Mouse (Mus musculus) hindbrain, postnatal 0 days (tissue): Measurements from ENCODE around the gene Apol6. TPM values are rescaled to one million over a fixed set of nuclear protein-coding genes. Genes with fewer than 3 reads are reported as not detected.
A peak's percentile ranks its signal among the peaks of the same experiment; 100 is the strongest.

Experiments used
- ATAC-seq: fragments of 200-750 bp; cut with Nextera tagmentation; 2 replicates; pipeline ENCODE4 v1.8.0; 2017; ENCODE audit warnings: mild to moderate bottlenecking, moderate TSS enrichment, moderate library complexity
- DNase-seq: peaks from one replicate; pipeline ENCODE4 v3.0.0-alpha.2; 2015; ENCODE audit warnings: low spot score
- H3K27ac ChIP-seq: fragments of 300-500 bp; sonication (generic); 2 replicates; pipeline ENCODE4 v1.5.1; 2014; ENCODE audit warnings: mild to moderate bottlenecking
- H3K27me3 ChIP-seq: fragments of 300-500 bp; sonication (generic); 2 replicates; pipeline ENCODE4 v1.6.1; 2014; ENCODE audit warnings: low read length, mixed read lengths; ENCODE audit not compliant: insufficient read depth
- H3K36me3 ChIP-seq: fragments of 300-500 bp; sonication (generic); 2 replicates; pipeline ENCODE4 v1.6.1; 2014; ENCODE audit warnings: low read length, mixed read lengths; ENCODE audit not compliant: insufficient read depth
- H3K4me1 ChIP-seq: fragments of 300-500 bp; sonication (generic); 2 replicates; pipeline ENCODE4 v1.6.1; 2014; ENCODE audit warnings: antibody characterized with exemption, low read length, mixed read lengths; ENCODE audit not compliant: insufficient read depth
- H3K4me2 ChIP-seq: fragments of 300-500 bp; sonication (generic); 2 replicates; pipeline ENCODE4 v1.6.1; 2014; ENCODE audit warnings: low read depth, mild to moderate bottlenecking, low read length, moderate library complexity, mixed read lengths
- H3K4me3 ChIP-seq: fragments of 300-500 bp; sonication (generic); 2 replicates; pipeline ENCODE4 v1.5.1; 2014; ENCODE audit warnings: low read length
- H3K9ac ChIP-seq: fragments of 300-500 bp; sonication (generic); replicated peaks from 2 replicates; pipeline ENCODE4 v1.6.1; 2014; ENCODE audit warnings: mild to moderate bottlenecking, low read length, moderate library complexity, mixed read lengths
- H3K9me3 ChIP-seq: fragments of 300-500 bp; sonication (generic); 2 replicates; pipeline ENCODE4 v1.6.1; 2016; ENCODE audit warnings: low read length, mixed read lengths
- CTCF ChIP-seq: IDR thresholded peaks from 2 replicates; pipeline ENCODE4 v1.5.1; 2016; ENCODE audit warnings: antibody characterized with exemption, control low read depth, low read depth
- WGBS: fragments of 180-500 bp; shearing (Covaris S2); extraction: QIAGEN DNeasy Blood & Tissue Kit; methylation state at CpG from one replicate; pipeline ENCODE4 v1.1.7; 2014; 5-methylcytosine and 5-hydroxymethylcytosine counted together
- polyA plus RNA-seq: library from polyadenylated mRNA; unstranded; fragments of >200 nt; fragmentation: Nextera tagmentation; extraction: Ambion mirVana; gene quantifications from 2 replicates; pipeline ENCODE4 v1.2.1, GENCODE M21; 2015
- total RNA-seq: library from RNA; depleted of rRNA; stranded (reverse); fragments of >200 nt; gene quantifications from 2 replicates; pipeline ENCODE4 v1.2.3, GENCODE M21; 2014

Apol6 gene
- total and polyA plus RNA-seq, 2 experiments from 2014 or later, result 1.1 TPM; not detected in 1

DNA sequence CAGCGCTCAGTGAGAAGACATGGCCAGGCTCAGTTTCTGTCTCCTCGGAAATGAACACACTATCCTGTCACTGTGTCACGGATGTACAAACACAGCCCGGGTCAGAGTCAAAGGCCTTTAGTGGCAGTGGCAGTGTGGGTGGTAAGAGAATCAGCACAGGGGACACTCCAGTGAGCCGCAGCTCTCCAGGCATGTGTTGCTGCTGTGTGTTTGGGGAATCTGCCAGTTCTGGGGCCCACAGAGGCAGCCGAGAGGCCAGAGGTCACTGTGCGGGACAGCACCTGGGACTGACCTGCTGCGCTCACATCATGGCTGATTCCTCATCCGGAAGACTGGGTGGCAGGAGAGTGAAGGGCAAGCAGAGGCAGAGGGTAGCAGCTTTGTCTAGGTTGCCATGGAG lies 33.4 kb downstream of the Apol6 start:
- no peak for TF ChIP-seq CTCF
- DNase-seq (no peak), ATAC-seq (no peak)
- H3K27ac ChIP-seq, result no peak overlapping the region
- no peaks in the 10 kb centered on the region for H3K4me1 ChIP-seq
- peaks cover 16% of the 10 kb centered on the region for H3K36me3 ChIP-seq
- no peak overlapping the region for H3K4me2 ChIP-seq
- no peak overlapping the region for H3K9ac ChIP-seq
- no peak overlapping the region for H3K4me3 ChIP-seq
- 89% methylated on average over 9 of the region's 9 CpGs for WGBS
- no peaks in the 10 kb centered on the region for H3K9me3 ChIP-seq
- H3K27me3 ChIP-seq, result no peaks in the 10 kb centered on the region

DNA sequence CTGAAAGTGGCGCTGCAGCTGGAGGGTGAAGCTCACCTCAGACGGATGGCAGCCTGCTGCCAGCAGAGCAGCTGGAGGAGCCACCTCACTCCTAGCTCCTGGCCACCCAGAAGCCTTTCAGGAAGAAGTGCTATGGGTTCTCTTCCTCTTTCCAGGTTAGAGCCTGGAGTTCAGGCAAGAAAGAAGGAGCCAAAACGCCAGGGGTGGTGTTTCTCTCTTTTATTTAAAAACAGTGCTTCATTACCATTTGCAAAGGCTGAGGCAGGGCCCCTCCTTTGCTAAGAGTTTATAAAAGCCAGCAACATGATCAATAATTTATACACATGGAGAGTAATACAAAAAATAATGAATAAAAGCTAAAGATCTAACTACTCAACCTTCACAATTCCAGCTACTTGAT lies 34.3 kb downstream of the Apol6 start:
- no peaks in the 10 kb centered on the region for H3K9me3 ChIP-seq
- H3K36me3 ChIP-seq, result peaks cover 23% of the 10 kb centered on the region
- H3K9ac ChIP-seq, result no peak overlapping the region
- H3K27ac ChIP-seq, result no peak overlapping the region
- no peak for TF ChIP-seq CTCF
- H3K4me2 ChIP-seq, result no peak overlapping the region
- no peak overlapping the region for H3K4me3 ChIP-seq
- no peaks in the 10 kb centered on the region for H3K4me1 ChIP-seq
- no peak for DNase-seq
- 37% methylated on average over 3 of the region's 3 CpGs for WGBS
- no peaks in the 10 kb centered on the region for H3K27me3 ChIP-seq
- no peak for ATAC-seq

DNA sequence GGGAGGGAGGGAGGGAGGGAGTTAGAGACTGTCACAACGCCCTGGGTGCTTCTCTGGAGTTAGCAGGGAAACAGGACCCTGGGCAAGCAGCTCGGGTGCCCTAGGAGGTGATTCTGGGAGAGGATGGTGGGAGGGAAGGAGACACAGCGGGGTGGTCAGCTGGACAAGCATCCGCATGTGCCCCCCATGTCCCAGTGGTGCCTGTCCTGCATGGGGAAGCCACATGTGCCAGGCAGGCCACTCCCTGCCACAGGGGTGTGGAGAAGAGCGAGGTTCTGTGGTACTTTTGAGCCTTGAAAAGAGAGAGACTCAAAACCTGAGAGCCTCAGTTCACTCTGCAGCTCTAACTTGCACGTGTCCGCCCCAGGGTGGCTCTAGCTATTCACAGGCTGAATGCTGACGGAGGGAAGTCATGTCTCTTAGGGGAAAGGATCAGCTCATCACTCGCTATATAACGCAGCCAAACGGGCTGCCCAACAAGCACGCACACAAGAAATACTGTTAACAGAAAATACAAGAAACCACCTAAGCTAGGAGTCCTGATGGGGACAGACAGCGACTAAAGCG lies 34.8 kb downstream of the Apol6 start:
- no peak overlapping the region for H3K4me3 ChIP-seq
- ATAC-seq (no peak), DNase-seq (no peak)
- no peak for TF ChIP-seq CTCF
- no peaks in the 10 kb centered on the region for H3K4me1 ChIP-seq
- H3K9ac ChIP-seq, result no peak overlapping the region
- H3K27ac ChIP-seq, result peak overlapping the region; percentile 32; the same call in 1 of the 2 replicates
- no peaks in the 10 kb centered on the region for H3K27me3 ChIP-seq
- peaks cover 27% of the 10 kb centered on the region for H3K36me3 ChIP-seq
- H3K4me2 ChIP-seq, result no peak overlapping the region
- no peaks in the 10 kb centered on the region for H3K9me3 ChIP-seq
- WGBS, result 49% methylated on average over 14 of the region's 14 CpGs

DNA sequence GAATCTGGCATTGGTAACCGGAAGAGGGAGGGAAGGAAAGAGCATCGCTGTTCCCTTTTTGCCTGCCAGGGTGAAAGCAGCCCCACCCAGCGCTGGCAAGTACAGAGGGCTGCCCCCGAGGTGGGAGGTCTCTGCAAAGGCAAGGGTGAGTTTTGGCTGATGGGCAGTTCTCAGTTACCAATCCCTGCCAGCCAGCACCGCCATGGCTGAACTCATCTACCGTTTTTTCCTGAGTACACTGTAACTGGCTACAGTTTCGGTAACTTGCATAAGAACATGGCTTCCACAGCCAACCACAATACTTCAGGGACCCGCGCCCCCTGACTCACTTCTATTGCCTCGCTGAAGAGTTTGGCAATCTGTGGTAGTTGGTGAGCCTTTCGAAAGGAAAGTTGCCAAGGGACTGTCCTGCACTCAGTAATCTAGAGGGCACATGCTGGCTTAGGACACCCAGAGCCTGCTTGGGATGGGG lies 35.4 kb downstream of the Apol6 start:
- TF ChIP-seq CTCF, result no peak
- ATAC-seq, result peak; percentile 67
- H3K27me3 ChIP-seq, result no peaks in the 10 kb centered on the region
- H3K36me3 ChIP-seq, result peaks cover 33% of the 10 kb centered on the region
- 59% methylated on average over 11 of the region's 11 CpGs for WGBS
- no peak overlapping the region for H3K4me3 ChIP-seq
- peak overlapping the region; percentile 32; the same call in 1 of the 2 replicates for H3K27ac ChIP-seq
- H3K4me2 ChIP-seq, result no peak overlapping the region
- no peaks in the 10 kb centered on the region for H3K9me3 ChIP-seq
- peak; percentile 46 for DNase-seq
- H3K9ac ChIP-seq, result no peak overlapping the region
- H3K4me1 ChIP-seq, result no peaks in the 10 kb centered on the region

DNA sequence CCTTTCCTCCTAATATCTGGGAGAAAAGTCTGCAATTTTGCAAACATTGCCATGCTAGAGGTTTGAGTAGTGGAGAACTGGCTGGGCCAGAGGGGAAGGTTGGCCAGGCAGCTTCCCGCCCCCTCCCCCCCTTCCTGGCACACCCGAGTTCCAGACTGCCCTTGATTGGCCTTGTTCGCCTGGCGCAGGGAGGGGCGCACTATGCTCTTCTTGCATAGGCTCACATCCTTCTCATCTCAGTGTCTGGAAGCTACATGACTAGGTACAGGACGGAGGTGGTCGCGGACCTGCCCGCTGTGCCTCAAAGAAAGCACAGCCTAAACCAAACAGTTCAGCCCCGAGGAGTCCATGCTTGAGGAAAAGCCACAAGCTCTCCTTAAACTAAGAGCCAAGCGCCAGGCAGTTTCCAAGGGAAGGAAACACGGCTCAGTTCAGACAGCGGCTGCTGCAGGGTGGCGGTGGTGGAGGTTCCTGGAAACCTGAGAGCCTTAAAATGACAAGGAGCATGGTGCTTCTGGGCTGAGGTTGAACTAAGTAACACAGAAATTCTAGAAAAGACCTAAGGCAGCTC lies 36.2 kb downstream of the Apol6 start:
- Histone ChIP-seq H3K36me3 (peaks cover 39% of the 10 kb centered on the region), H3K4me2 (no peak overlapping the region), H3K9me3 (no peaks in the 10 kb centered on the region), H3K27me3 (no peaks in the 10 kb centered on the region), H3K4me3 (no peak overlapping the region), H3K9ac (no peak overlapping the region), H3K4me1 (no peaks in the 10 kb centered on the region), H3K27ac (peak overlapping the region; percentile 32; the same call in 1 of the 2 replicates)
- WGBS, result 71% methylated on average over 14 of the region's 14 CpGs
- DNase-seq (no peak), ATAC-seq (no peak)
- no peak for TF ChIP-seq CTCF

DNA sequence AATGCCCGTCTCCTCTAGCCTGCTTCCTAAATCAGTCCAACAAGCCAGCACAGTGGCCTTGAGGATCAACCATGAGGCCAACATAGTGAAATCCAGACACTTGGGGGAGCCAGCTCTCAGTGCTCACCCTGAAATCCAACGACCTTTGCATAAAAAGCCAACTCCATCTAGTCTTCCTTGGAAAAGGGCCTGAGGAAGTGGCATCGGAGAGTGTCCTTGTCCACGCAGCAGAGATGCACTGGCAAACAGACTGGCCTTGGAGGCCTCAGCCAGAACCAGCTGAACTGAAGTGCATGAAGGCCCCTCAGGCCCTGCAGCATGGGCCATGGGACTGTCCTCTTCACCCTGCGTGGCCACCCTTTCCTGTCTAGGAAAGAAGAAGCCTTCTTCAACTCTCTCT lies 36.9 kb downstream of the Apol6 start:
- TF ChIP-seq CTCF, result peak; percentile 5; the same call in 1 of the 2 replicates
- DNase-seq, result no peak
- H3K27ac ChIP-seq, result peak overlapping the region; percentile 32; the same call in 1 of the 2 replicates

DNA sequence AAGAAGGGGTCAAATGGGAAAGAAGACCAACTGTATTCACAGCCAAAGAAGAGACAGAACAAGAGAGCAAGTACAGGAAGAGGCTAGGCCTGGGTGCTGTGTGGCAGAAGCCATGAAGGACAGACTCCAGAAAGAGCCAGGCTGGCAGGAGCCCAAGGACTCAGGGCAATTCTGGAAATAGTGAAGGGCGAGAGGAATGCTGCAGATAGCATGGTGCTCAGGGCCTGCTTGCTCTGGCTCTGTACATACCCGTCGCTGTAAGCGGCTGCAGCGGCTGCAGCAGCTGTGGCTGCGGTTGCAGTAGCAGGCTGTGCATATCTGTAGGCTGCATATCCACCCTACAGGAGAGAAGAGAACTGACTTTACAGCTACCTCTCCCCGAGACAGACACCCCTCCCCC lies 41.3 kb downstream of the Apol6 start:
- Histone ChIP-seq H3K9me3 (no peaks in the 10 kb centered on the region), H3K4me2 (no peak overlapping the region), H3K36me3 (peaks cover 31% of the 10 kb centered on the region; the same call in 1 of the 2 replicates), H3K4me1 (no peaks in the 10 kb centered on the region), H3K27ac (no peak overlapping the region), H3K9ac (no peak overlapping the region), H3K4me3 (no peak overlapping the region), H3K27me3 (no peaks in the 10 kb centered on the region)
- 81% methylated on average over 7 of the region's 7 CpGs for WGBS
- no peak for ATAC-seq
- DNase-seq, result no peak
- no peak for TF ChIP-seq CTCF

More for the DNA sequence above, 36.9 kb downstream of the Apol6 start:
- Histone ChIP-seq H3K36me3 (peaks cover 37% of the 10 kb centered on the region), H3K4me3 (no peak overlapping the region), H3K9me3 (no peaks in the 10 kb centered on the region), H3K27me3 (no peaks in the 10 kb centered on the region), H3K4me2 (no peak overlapping the region), H3K4me1 (no peaks in the 10 kb centered on the region), H3K9ac (no peak overlapping the region)
- ATAC-seq, result no peak
- 84% methylated on average over 5 of the region's 5 CpGs for WGBS
